Mouse (Mus musculus): Measurements from ENCODE around the gene Coq8a.

Coq8a gene

GRCm38 (mm10) chr1:180200722-180201121 is 1.3 kb upstream of the Coq8a start:
- in situ Hi-C loops (cut with MboI; ENCODE audit: low sequenced_read_pairs): no loop called here

GRCm38 (mm10) chr1:180199715-180200050 is 281 bp upstream of the Coq8a start:
- in situ Hi-C loops (cut with MboI; ENCODE audit: low sequenced_read_pairs): no loop called here

DNA sequence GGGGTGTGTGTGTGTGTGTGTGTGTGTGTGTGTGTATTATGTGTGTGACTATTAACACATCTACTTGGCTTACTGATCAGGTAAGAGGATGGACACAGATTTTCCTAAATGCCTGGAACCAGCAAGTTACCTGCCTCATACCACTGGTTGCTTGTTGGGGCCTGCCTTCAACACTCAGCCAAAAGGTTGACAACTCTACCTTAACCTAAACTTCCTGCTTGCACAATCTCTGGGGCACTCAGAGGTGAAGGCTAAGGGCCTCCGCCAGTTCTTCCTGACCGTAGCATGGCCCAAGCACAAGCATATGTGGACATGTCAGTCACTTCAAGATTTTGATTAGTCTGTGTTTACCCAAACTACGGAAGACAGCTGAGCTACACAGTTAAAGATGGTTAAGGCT is 1.4 kb downstream of the Coq8a start:
- in situ Hi-C loops (cut with MboI; ENCODE audit: low sequenced_read_pairs): no loop called here

DNA sequence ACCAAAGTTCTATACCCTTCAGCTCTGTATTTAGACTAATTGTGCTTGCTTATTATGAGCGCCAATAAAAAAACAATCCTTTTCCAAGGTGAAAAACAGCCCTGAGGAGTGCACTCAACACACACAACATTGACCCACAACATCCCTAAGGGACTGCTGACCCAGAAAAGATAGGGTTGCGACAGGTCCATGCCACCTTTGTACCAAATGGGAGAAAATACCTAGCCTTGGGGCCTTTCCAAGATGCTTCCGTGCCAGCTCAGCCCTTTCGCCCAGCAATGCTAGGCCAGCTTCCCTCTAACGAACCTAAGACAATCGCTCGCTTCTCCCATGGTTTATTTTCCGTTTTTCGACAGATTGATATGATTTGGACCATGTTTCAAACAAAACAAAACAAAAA is 2.9 kb downstream of the Coq8a start:
- in situ Hi-C loops (cut with MboI; ENCODE audit: low sequenced_read_pairs): no loop called here

GRCm38 (mm10) chr1:180195703-180196381 is 3.6 kb downstream of the Coq8a start:
- in situ Hi-C loops (cut with MboI; ENCODE audit: low sequenced_read_pairs): no loop called here

GRCm38 (mm10) chr1:180194781-180195471 is 4.5 kb downstream of the Coq8a start:
- in situ Hi-C loops (cut with MboI; ENCODE audit: low sequenced_read_pairs): no loop called here

DNA sequence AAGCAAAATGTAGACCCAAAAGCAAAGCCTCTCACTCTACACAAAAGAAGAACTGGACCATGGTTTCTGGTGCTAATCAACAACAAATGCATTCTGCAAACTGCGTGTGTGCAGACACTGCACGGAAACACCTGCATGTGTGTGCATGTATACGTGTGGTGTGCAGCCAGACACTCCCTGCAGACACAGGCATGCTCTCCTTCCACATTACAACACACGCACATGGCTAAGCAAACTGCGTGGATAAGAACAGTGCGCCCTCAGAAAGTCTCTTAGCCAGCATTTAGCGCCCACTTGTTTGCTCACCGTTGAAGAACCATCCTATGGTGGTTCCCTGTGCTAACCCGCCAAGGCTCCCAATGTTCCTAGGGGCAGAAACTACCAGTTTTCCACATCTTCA is 5.4 kb downstream of the Coq8a start:
- in situ Hi-C loops (cut with MboI; ENCODE audit: low sequenced_read_pairs): no loop called here

DNA sequence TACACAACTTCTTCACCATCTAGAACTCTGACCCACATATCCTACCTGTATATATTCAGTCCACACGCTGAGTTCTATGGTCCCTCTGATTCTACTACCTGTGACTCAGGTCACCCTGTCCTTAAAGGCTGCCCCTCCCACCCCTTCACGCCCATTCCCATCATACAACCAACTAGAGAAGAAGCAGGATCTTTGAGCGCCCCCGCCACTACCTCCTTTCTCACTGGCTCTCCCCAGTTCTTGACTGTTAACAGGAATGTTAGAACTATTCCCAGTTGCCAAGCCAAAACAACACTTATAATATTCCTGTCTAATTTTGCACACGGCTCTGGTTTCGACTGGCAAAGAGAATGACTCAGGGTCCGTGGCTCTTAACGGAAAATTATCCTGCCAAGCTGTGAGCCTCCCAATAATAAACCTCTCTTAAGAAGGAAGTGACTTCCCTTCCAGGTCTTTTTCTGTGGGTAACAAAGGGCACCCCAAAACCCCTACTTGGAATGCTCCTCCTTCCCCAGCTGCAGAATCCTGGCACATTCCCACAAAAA is 5.9 kb downstream of the Coq8a start:
- in situ Hi-C loops (cut with MboI; ENCODE audit: low sequenced_read_pairs): no loop called here

DNA sequence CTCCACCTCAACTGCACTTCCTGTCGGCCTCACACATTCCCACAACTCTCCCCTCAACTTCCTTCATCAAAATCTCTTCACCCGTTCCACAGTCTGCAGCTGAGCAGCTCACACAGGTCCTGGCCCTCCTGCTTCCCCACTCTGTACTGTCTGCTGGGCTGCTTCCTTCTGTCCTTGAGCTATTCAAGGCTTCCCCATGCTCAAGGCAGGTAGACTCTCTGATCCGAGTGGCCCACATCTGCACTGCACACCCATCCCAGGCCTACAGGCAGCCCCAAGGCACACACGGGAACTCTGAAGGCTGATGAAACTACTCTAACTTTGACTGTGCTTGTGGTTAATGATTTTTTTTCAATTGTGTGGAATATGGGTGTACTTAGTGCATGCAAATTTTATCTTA is 6.5 kb downstream of the Coq8a start:
- in situ Hi-C loops (cut with MboI; ENCODE audit: low sequenced_read_pairs): no loop called here

GRCm38 (mm10) chr1:180191651-180192220 is 7.7 kb downstream of the Coq8a start:
- in situ Hi-C loops (cut with MboI; ENCODE audit: low sequenced_read_pairs): no loop called here

DNA sequence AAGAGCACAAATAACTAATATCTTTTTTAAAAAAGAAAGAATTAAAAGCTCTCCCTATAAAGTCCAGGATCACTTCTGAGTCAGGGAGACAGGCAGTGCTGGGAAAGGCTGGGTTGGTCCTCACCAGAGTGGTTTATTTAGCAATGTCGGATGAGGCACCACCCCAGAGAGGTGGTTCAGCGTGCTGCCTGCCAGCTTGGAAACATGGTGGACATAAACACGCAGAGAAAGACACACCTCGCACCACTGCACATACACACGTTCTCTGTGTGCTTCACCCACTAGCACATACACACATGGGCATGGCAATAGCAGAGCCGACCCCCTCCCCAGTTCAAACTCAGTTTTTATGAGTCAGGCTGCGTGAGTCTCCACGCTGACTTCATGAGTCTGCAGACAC is 8.3 kb downstream of the Coq8a start:
- in situ Hi-C loops (cut with MboI; ENCODE audit: low sequenced_read_pairs): no loop called here

GRCm38 (mm10) chr1:180188951-180189350 is 10.5 kb downstream of the Coq8a start:
- in situ Hi-C loops (cut with MboI; ENCODE audit: low sequenced_read_pairs): no loop called here

DNA sequence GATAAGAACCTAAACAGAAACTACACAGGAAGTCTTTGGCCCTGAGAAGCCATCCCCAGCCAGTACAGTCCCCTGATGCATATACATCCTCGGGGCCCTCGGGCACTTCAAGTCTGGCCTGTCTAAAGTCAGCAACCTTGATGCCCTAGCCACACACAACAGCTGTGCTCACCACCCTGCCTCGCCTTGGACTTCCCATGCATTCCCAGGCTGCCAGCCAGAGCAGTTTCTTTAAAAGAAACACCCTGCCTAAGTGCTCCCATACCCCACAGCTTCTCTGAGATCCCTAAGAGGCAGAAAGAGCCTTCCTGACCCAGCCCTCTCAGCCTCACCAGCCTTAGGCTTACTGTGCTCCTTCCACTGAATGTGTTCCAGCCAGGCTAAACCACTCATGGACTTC is 13.0 kb downstream of the Coq8a start:
- in situ Hi-C loops (cut with MboI; ENCODE audit: low sequenced_read_pairs): no loop called here

- in situ Hi-C loops (cut with MboI; ENCODE audit: low sequenced_read_pairs): no loop called here
These were observed 13.5 kb downstream of the Coq8a start for GRCm38 (mm10) chr1:180185877-180186276.

GRCm38 (mm10) chr1:180184768-180185167 is 14.6 kb downstream of the Coq8a start:
- in situ Hi-C loops (cut with MboI; ENCODE audit: low sequenced_read_pairs): no loop called here

- in situ Hi-C loops (cut with MboI; ENCODE audit: low sequenced_read_pairs): no loop called here
These were observed 15.8 kb downstream of the Coq8a start for GRCm38 (mm10) chr1:180183525-180184159.

- in situ Hi-C loops (cut with MboI; ENCODE audit: low sequenced_read_pairs): no loop called here
These were observed 16.7 kb downstream of the Coq8a start for GRCm38 (mm10) chr1:180182731-180183130.

- in situ Hi-C loops (cut with MboI; ENCODE audit: low sequenced_read_pairs): no loop called here
These were observed 17.5 kb downstream of the Coq8a start for GRCm38 (mm10) chr1:180181966-180182319.

DNA sequence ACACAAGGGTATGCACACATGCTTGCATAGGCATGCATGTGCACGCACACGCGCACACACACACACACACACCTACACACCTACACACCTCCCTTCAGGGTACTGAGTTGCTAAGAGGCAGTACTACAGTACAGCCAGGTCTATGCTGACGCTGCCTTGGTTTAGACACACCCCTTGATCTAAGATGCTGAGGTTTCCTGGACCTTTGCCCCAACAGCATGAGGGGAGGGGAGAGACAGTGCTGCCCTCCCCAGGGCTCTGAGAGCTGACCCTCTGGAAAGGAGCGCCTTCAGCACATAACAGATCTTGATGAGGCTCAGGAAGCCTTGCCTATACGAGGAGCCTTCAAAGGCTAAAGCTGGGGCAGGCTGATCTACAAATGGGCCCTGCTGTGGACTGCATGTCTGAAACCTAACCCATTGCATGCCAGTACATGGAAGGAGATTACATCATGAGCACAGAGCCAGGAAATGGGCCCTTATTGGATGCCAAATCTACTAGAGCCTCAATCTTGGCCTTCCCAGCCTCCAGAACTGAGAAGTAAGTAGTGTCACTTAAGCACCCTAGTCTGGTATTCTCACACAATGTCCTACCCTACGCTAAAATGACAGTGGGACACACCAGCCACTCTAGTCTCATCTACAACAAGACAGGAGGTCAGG is 18.0 kb downstream of the Coq8a start:
- in situ Hi-C loops (cut with MboI; ENCODE audit: low sequenced_read_pairs): no loop called here

DNA sequence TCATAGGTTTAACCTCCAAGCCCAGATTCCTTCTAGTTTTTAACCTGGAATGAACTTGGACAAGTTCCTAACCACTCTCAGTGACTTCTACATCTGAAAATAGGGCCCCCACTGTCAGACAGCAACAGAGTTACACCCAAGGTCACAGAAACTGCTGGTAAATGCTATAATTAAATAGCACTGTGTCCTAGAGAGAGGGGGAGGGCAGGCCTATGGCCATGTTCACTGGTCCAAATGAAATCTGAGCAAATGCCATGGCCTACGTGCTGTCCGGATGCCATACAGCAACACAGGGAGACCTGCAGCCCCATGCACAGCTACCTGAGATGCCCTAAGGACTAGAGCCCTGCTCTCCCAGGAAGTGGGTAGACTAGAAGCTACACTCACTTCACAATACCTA is 19.6 kb downstream of the Coq8a start:
- in situ Hi-C loops (cut with MboI; ENCODE audit: low sequenced_read_pairs): no loop called here

- in situ Hi-C loops (cut with MboI; ENCODE audit: low sequenced_read_pairs): no loop called here
These were observed 20.3 kb downstream of the Coq8a start for GRCm38 (mm10) chr1:180179100-180179499.
